Mouse (Mus musculus) G1E-ER4 (cell line): Measurements from ENCODE around the gene Chtop. TPM values are rescaled to one million over a fixed set of nuclear protein-coding genes. Genes with fewer than 3 reads are reported as not detected.

Source experiments
- GATA1 ChIP-seq: IDR thresholded peaks from one replicate; pipeline ENCODE4 v1.8.0; 2012; ENCODE audit warnings: low read length, inconsistent platforms
- polyA plus RNA-seq: library from polyadenylated mRNA; stranded (reverse); fragments of >175 nt; gene quantifications from 2 replicates; pipeline ENCODE4 v1.2.3, GENCODE M21; 2012

The Chtop gene
- polyA plus RNA-seq, result 97.1 and 144 TPM in 2 replicates

DNA sequence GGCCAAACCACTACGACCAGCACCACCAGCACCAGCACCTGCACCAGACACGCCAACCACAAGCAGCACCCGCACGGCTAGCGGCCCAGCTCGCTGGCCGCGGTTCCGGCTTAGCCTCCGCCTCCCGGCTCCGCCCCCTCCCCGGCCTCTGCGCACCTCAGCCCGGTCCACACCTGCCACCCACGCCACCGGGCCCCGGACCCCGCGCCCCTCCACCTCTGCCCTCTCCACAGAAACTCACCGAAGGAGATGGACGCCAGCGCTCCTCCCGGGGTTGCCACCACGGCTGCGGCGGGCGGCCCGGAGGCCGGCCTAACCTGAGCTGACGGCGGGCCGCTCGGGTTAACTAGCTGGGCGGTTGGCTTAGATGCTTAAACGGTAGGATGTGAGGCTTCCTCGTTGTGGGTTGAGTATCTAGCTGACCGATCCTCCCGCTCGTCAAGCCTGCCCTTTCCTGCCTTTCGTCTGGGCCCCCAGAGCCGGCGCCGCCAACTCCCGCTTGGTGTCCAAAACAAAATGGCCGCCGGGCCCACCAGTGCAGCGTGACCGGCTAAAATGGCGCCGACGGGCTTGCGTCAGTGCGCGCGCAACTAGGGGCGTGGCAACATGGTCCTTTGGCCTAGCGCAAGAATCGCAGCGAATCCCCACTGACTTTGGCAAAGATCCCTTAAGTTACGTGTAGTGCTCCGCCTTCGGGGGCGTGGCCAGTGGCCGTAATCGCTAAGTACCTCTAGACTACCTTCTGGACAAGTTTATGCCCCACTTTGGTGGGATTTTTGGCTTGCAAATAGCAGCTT lies at the start of gene Chtop:
Gene Chtop, minus strand, starts transcription at position 549 of the 797 bp plus-strand sequence.
- no peak for TF ChIP-seq GATA1

DNA sequence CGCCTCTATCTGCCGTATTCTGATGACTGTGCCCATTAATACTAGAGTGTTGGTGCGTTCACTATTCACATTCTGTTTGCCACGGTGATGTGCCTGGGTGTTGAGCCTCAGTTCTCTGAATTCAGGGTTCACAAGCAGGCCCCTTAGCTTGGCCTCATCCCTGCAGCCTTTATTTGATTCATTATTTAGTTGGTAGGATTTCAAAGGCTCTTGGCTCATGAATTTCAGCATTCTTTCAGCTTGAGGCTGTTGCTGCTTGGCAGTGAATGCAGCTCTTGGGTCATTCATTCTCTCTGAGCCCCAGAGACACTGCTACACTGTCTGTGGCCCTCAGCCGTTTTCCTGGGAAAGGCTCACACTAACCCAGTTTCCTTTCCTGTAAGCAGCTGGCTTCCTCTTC lies 46.7 kb upstream of the Chtop start:
- TF ChIP-seq GATA1, result no peak

DNA sequence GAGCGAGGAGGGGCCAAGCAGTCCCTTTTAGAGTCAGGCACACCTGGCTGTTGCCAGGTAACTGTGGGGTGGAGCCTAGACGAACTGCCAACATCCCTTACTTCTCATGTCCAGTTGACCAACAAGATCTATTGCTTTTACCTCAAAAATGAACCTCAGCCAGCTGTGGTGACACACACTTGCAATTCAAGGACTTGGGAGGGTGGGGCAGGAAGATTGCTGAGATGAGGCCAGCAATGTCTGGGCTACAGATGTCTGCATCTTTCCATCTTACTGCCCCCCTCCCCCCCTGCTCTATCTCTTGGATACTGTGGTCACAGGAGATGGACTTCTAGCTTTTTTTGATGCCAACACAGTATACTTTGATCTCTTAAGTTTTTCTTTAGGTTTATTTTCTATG lies 42.9 kb upstream of the Chtop start:
- TF ChIP-seq GATA1, result no peak

DNA sequence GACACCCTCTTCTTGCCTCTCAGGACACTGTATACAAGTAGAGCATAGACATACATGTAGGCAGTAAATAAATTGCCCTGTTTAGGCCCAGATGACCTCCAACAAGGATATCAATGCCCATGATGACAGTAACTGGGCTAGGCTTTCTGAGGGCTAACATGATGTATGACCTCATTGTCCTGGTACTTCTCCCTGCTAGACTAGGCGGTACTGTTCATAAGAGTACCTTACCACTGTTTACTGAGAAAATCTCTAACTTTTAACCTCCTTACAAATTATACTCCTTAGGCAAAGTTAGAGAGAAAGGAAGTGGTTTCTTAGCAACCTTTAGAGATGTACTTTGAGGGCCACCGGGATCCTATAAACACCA lies 41.1 kb upstream of the Chtop start:
- TF ChIP-seq GATA1, result no peak

DNA sequence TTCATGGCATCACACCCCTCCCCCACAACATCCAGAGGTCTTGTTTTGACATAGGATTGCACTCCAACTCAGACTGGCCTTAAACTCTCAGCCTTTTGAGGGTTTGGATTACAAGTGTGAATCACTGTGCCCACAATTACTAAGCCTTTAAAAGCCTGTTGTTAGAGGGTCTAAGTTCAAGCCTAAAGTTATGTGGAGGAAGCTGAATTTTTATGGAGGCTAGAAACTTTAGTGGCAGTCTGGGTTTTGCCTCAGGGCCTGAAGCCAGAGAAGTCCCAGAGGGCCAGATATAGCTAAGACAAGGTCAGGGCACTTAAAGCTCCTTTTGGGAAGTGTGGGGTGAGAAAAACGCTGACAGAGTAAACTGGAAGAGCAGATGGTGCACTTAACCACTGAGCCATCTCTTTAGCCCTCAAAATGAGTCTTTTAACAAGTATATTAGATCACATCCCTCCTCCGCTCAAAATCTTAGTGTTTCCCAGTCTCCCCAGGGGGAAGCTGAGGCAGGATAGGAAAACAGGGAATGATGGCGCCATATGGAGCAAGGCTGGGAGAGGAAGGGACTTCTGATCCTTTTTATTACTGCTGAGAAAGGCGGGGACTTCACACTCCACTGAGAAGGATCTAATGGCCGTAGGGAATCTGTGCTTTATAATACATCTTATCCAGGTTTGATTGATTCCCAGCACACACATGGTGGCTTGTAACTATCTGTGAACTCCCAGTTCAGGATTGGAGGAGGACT lies 40.5 kb upstream of the Chtop start:
- no peak for TF ChIP-seq GATA1

DNA sequence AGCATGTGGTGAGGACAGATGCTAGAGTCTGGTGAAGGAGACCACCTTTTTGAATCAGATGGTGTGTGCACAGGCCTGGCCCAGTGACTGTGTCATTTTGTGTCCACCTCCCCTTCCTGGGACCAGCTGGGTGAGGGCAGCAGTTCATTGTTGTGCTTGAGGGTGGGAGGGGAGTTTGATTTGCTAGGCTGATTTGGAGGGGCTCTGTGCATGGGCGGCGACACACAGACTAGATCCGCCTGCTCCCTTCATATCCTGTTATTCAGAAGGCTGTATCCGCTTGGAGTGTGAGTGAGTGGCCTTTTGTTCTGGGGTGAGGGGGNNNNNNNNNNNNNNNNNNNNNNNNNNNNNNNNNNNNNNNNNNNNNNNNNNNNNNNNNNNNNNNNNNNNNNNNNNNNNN lies 31.6 kb upstream of the Chtop start:
- no peak for TF ChIP-seq GATA1

DNA sequence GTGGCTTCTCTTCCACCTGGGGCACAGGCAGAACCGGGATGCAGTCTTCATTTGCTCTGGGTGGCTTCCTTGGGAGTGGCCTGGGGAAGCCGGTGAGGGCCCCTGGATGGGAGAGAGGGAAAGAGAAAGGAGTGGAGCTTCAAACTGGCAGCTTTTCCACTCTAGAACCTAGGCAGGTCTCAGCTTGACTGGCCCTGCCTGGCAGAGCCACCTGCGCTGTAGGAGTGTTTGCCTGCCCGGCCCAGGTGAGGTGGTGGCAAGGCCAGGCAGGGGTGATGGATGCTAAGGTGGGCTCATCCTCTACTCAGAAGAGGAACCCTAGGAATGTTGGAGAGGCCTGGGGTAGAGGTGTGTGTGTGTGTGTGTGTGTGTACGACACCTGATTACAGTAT lies 28.6 kb upstream of the Chtop start:
- no peak for TF ChIP-seq GATA1

DNA sequence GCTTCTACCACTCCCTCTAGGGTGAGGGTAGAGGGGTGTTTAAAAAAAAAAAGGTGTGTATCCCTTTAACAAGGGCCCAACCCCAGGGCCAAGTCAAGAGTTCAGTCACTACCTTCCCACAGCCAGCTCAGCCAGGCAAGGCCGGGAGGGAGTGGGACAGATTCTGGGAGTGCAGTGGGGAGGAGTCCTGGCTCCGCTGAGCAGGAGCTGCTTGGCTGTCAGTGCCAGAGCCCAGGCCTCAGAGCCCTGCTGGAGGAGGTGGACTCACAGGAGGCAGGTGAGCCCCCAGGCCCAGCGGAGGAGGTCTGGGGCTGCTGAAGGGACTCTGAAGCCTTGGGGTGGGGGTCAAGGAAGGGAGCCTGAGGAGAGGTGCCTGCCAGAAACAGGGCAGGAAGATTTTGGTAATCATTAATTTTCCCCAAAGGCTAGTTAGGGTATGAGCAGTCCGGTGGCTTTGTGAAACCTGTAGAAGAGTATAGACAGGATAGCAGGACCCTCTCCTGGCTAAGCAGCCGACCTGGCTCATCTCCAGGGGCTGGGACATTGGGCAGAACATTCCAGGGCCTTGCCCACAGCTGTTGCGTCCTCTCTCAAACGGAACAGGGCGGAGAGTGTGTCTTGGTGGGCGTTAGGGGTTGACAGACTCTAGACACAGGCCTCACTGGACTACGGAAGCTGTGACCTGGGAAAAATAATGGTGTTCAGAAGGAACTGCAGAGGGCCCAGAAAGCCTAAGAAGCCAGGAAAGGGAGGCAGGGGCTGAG lies 28.0 kb upstream of the Chtop start, which contains the start of gene S100a16:
Gene S100a16, plus strand, starts transcription at position 114 of the 764 bp plus-strand sequence.
- no peak for TF ChIP-seq GATA1

DNA sequence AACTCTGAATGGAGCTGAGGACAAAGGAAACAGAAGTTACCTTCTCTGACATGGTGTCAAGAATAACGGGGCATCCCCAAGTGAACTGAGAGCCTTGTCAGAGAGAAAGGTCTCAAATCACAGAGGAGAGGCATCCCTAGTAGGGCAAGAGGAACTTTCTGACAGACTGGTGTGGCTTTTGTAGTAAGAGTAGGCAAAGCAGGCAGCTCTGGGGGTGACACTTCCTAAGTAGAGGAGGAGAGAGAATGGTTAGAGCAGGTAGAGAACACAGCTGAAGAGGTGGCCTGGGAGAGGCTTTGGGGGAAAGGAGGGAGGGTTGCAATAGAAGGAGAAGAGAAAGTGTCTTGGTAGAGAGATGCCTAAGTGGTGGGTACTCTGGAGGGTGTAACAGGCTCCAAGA lies 26.1 kb upstream of the Chtop start:
- TF ChIP-seq GATA1, result no peak

DNA sequence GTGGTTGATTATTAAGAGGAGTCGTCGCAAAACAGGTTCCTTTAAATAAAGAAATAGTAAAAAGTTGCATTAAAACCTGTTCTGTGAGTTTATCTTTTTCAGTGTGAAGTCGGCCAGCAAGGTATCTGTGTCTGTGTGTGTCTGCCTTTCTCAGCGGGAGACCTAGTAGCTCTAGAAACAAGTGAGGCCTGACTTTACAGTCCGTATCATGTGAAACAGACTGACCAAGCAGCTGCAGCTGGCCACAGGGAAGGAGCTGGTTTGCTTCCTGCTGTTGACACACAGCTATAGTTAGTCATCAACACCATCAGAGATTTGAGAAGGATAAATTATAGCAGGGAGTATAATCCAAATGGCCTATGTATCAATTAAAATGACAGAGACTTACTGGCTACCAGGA lies 22.4 kb upstream of the Chtop start:
- no peak for TF ChIP-seq GATA1

DNA sequence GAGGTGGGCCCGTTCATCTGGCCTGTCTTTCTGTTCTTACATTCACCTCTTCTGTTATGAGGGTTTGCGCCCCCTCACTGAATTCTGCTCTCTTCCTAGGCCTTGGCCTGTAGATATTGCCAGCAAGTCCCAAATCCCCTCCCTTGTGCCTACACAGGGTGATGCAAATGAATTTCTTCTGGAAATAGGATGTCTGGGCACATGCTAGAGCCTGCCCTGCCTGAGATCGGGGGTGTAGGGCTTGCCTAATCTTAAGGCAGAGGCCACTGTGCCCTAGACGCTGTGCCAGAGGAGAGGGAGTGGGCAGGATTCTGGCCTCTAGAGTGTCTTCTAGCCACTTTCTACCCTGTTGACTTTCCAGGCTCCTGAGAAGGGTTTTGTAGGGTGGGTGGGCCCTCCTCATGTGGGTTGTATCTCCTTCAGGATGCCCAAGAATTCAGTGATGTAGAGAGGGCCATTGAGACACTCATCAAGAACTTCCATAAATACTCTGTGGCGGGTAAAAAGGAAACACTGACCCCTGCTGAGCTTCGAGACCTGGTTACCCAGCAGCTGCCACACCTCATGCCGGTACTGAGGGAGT lies 18.1 kb upstream of the Chtop start:
- TF ChIP-seq GATA1, result no peak

DNA sequence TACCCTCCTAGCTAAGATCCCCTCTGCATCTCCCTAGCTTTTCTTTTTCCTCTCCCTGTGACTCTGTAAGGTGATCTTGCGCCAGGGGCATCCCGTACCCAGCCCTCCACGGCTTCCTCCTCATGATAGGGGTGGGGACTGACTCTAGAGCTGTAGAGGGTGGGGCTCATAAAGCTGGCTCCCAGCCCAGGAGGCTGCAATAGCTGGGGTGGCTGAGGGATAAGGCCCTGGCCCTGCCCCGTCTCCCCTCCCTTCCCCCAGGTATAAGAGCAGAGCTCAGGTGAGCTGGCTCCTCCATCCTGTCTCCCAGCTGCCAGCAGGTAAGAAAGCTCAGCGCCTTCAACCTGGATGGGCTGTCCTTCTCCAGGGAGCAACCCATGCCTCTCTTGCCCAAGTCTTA lies 17.3 kb upstream of the Chtop start, which contains the start of gene S100a14:
Gene S100a14, plus strand, starts transcription at position 277 of the 400 bp plus-strand sequence.
- no peak for TF ChIP-seq GATA1

DNA sequence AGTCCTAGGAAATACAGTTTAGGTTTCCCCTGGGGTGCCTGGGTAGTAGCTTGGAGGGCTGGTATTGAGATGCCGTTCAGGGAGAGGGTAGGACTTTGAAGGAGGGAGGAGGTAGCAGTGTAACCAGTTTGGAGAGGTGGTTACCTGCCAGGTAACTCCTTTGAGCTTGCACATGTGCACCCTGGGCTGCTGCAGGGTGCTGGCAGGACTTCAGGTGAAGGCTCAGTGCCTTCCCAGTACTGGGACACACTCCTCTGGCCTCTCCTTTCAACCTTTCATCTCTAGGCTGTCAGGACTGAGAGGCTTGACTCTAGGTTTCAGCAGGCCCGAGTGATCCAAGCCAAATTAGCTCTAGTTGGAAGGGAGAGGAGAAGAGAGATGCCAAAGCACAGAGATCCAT lies 16.8 kb upstream of the Chtop start:
- no peak for TF ChIP-seq GATA1

DNA sequence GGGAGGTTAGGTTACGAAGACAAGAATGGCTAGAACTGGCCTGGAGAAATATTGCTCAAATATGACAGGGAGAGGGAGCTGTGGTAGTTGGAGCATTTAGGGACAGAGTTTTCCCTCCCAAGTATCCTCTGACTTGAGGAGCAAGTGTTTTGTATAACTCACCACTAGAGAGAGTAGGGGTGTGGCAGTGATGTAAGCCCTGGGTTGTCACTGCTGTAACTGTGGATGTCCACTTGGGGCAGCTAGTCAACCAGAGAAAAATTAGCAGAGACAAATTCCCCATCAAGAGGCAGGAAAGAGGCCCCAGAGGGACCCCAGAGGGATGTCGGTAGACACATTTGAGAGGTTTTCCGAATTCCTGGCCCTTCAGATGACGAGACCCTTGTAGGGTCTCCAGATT lies 16.1 kb upstream of the Chtop start:
- no peak for TF ChIP-seq GATA1

DNA sequence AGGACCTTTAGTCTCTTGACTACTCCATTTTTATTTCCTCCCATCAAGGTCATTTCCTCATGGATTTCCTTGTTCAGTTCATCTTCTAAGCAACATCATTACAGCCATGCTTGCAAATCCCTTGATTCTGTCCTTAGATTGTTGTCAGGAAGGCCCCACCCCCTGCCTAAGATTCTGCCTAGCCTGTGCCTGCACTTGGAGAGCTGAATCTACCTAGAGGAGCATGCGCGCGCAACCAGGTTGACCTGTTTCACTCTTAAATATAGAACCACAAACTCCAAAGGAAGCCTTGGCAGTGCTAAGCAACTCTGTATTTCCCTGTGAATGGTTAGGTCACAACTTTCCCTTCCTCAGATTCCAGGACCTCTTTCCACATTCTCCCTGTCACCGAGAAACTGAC lies 8.4 kb upstream of the Chtop start:
- TF ChIP-seq GATA1, result no peak

DNA sequence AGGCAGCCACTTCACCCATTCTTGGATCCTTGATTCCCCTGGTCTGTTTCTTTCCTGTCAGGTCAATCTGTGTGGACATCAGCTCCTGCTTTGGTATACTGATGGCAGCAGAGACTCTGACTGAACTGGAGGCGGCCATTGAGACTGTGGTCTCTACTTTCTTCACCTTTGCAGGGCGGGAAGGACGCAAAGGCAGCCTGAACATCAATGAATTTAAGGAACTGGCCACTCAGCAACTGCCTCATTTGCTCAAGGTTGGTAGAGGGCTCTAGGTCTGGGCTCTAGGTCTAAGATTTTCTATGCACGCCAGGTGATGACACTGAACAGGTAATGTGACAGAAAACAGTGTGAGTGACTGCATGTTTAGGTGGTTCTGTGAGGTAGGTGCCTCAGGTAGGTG lies 6.5 kb upstream of the Chtop start:
- TF ChIP-seq GATA1, result no peak
